Mouse (Mus musculus): ENCODE results near the gene Tchhl1.

DNA sequence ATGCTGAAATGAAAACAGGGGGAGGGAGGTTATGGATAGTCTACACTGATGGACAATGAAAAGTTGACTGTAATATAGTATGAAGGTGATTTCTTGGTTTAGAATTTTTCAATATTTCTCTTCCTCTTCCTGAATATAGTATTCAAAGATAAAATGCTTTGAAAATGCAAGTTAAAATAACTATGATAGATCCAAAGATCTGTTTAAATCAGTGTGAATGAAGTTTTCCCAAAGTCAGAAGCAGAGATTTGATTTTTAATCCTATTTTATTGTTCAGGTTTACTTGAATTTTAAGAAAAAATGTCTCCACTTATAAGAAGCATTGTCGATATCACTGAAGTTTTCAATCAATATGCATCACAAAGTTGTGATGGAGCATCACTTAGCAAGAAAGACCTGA lies 26.5 kb upstream of the Tchhl1 start, which contains the start of gene Tchh:
- TF ChIP-seq CTCF (IDR thresholded peaks at IDR 0.05; ENCODE audit: borderline replicate concordance, extremely low read depth, insufficient read depth, insufficient read length): no peak
- no peak for TF ChIP-seq POLR2A (IDR thresholded peaks at IDR 0.05; ENCODE audit: borderline replicate concordance, extremely low read depth, insufficient read depth, insufficient read length, poor library complexity, severe bottlenecking)
